Mouse (Mus musculus) spleen, embryonic (tissue): ENCODE measurements at regions not wholly inside any gene's neighbourhood (a gene's known extent, or its start where the extent isn't known, plus 50 kb on each side); places are given as distances from the start of the nearest gene placed in this dataset.

Experiments
- CTCF ChIA-PET: fragments of 350-600 bp; sonication (Branson Sonifier 250); formaldehyde crosslinking; loops from one replicate; lab custom pipeline; 2022; lab: Charles Lee

GRCm38 (mm10) chr1:77790974-77791373 lies 276.1 kb upstream of the Epha4 start:
- CTCF ChIA-PET = no interaction called here

- CTCF ChIA-PET = no interaction called here
These were observed 239.4 kb upstream of the Epha4 start for GRCm38 (mm10) chr1:77754326-77754725.

GRCm38 (mm10) chr1:77748483-77749465 lies 233.9 kb upstream of the Epha4 start:
- CTCF ChIA-PET = no interaction called here

GRCm38 (mm10) chr1:77732099-77732498 lies 217.2 kb upstream of the Epha4 start:
- CTCF ChIA-PET = no interaction called here

- CTCF ChIA-PET = no interaction called here
These were observed 212.7 kb upstream of the Epha4 start for GRCm38 (mm10) chr1:77727561-77727960.

GRCm38 (mm10) chr1:77723246-77723645 lies 208.4 kb upstream of the Epha4 start:
- CTCF ChIA-PET = no interaction called here

- CTCF ChIA-PET = no interaction called here
These were observed 206.0 kb upstream of the Epha4 start for GRCm38 (mm10) chr1:77720859-77721258.

GRCm38 (mm10) chr1:77713001-77713400 lies 198.1 kb upstream of the Epha4 start:
- CTCF ChIA-PET = no interaction called here

- CTCF ChIA-PET = no interaction called here
These were observed 193.5 kb upstream of the Epha4 start for GRCm38 (mm10) chr1:77708202-77709020.

GRCm38 (mm10) chr1:77695228-77696018 lies 180.5 kb upstream of the Epha4 start:
- CTCF ChIA-PET = no interaction called here

GRCm38 (mm10) chr1:77663345-77663744 lies 148.5 kb upstream of the Epha4 start:
- CTCF ChIA-PET = no interaction called here

GRCm38 (mm10) chr1:77660436-77660835 lies 145.5 kb upstream of the Epha4 start:
- CTCF ChIA-PET = no interaction called here

GRCm38 (mm10) chr1:77637025-77637424 lies 122.1 kb upstream of the Epha4 start:
- CTCF ChIA-PET = no interaction called here

- CTCF ChIA-PET = no interaction called here
These were observed 114.8 kb upstream of the Epha4 start for GRCm38 (mm10) chr1:77629496-77630281.

GRCm38 (mm10) chr1:77628861-77629260 lies 114.0 kb upstream of the Epha4 start:
- CTCF ChIA-PET = no interaction called here

- CTCF ChIA-PET = no interaction called here
These were observed 102.6 kb upstream of the Epha4 start for GRCm38 (mm10) chr1:77617490-77617889.

- CTCF ChIA-PET = no interaction called here
These were observed 85.6 kb upstream of the Epha4 start for GRCm38 (mm10) chr1:77600509-77600908.

- CTCF ChIA-PET = no interaction called here
These were observed 77.8 kb upstream of the Epha4 start for GRCm38 (mm10) chr1:77592649-77593048.

GRCm38 (mm10) chr1:77592248-77592647 lies 77.4 kb upstream of the Epha4 start:
- CTCF ChIA-PET = no interaction called here

- CTCF ChIA-PET = no interaction called here
These were observed 74.5 kb upstream of the Epha4 start for GRCm38 (mm10) chr1:77589423-77589822.

- CTCF ChIA-PET = no interaction called here
These were observed 70.6 kb upstream of the Epha4 start for GRCm38 (mm10) chr1:77585520-77585919.
